Mouse (Mus musculus) lung, embryonic 16.5 days (tissue): Measurements from ENCODE around the gene Gm6358. TPM values are rescaled to one million over a fixed set of nuclear protein-coding genes. Genes with fewer than 3 reads are reported as not detected.
"Not testable (repeated sequence)": the region's sequence is repeated elsewhere in the genome, so short reads cannot be mapped to it uniquely, and the experiment has no call there.

ENCODE experiments used
- ATAC-seq: fragments of 200-750 bp; cut with Nextera tagmentation; 2 replicates; pipeline ENCODE4 v1.8.0; 2017; ENCODE audit warnings: low read depth, mild to moderate bottlenecking, moderate library complexity
- H3K27ac ChIP-seq: fragments of 300-500 bp; sonication (generic); 2 replicates; pipeline ENCODE4 v1.5.1; 2014; ENCODE audit warnings: mild to moderate bottlenecking, control low read depth, low read length
- H3K27me3 ChIP-seq: fragments of 300-500 bp; sonication (generic); 2 replicates; pipeline ENCODE4 v1.6.1; 2014; ENCODE audit warnings: low read depth, low read length, mixed read lengths; ENCODE audit not compliant: control insufficient read depth, insufficient read depth
- H3K36me3 ChIP-seq: fragments of 300-500 bp; sonication (generic); 2 replicates; pipeline ENCODE4 v1.6.1; 2014; ENCODE audit warnings: low read length; ENCODE audit not compliant: control insufficient read depth, insufficient read depth
- H3K4me1 ChIP-seq: fragments of 300-500 bp; sonication (generic); replicated peaks from 2 replicates; pipeline ENCODE4 v1.6.1; 2014; ENCODE audit warnings: low read length, mixed read lengths; ENCODE audit not compliant: control insufficient read depth, insufficient read depth
- H3K4me2 ChIP-seq: fragments of 300-500 bp; sonication (generic); 2 replicates; pipeline ENCODE4 v1.6.1; 2014; ENCODE audit warnings: low read depth, low read length, control low read depth
- H3K4me3 ChIP-seq: fragments of 300-500 bp; sonication (generic); 2 replicates; pipeline ENCODE4 v1.5.1; 2014; ENCODE audit warnings: mild to moderate bottlenecking, low read length, control low read depth
- H3K9ac ChIP-seq: fragments of 300-500 bp; sonication (generic); 2 replicates; pipeline ENCODE4 v1.6.1; 2014; ENCODE audit warnings: low read length, control low read depth
- H3K9me3 ChIP-seq: fragments of 300-500 bp; sonication (generic); 2 replicates; pipeline ENCODE4 v1.6.1; 2016; ENCODE audit warnings: low read length; ENCODE audit not compliant: control insufficient read depth
- WGBS: fragments of 180-500 bp; shearing (Covaris S2); extraction: QIAGEN DNeasy Blood & Tissue Kit; methylation state at CpG from one replicate; pipeline ENCODE4 v1.1.7; 2014; 5-methylcytosine and 5-hydroxymethylcytosine counted together
- polyA plus RNA-seq: library from polyadenylated mRNA; unstranded; fragments of >200 nt; fragmentation: Nextera tagmentation; extraction: Ambion mirVana; gene quantifications from 2 replicates; pipeline ENCODE4 v1.2.1, GENCODE M21; 2015

The Gm6358 gene
- polyA plus RNA-seq: not detected in 2 replicates

DNA sequence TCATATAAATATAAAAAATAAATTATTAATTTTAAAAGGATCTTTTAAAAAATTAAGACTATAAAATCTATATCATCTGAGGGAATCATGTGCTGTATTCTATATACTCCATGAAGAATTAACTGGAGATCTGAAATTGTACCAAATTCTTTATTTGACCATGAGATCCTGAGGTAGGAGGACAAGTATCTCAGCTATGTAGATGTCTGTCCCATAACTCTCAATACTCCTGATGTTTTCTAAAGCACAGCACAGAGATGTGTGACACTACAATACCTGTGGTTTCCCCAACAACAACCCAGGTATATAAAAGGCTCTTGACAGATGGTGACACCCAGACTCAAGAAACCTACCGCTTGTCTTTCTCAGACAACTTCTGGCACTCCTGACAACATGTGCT, at the start of gene Gm6358:
Gm6358 (plus strand) TSS at position 301 of the 400 bp plus-strand sequence.
- Histone ChIP-seq H3K4me3 (no peak within 1 kb of the TSS), H3K9ac (no peak within 1 kb of the TSS), H3K36me3 (no peaks in the 10 kb centered on the region), H3K4me1 (no peaks in the 10 kb centered on the region), H3K9me3 (no peaks in the 10 kb centered on the region), H3K27me3 (no peaks in the 10 kb centered on the region), H3K27ac (no peak within 1 kb of the TSS), H3K4me2 (no peak within 1 kb of the TSS)
- ATAC-seq: no peak
- WGBS: 93% methylated on average over 1 of the region's 1 CpGs

DNA sequence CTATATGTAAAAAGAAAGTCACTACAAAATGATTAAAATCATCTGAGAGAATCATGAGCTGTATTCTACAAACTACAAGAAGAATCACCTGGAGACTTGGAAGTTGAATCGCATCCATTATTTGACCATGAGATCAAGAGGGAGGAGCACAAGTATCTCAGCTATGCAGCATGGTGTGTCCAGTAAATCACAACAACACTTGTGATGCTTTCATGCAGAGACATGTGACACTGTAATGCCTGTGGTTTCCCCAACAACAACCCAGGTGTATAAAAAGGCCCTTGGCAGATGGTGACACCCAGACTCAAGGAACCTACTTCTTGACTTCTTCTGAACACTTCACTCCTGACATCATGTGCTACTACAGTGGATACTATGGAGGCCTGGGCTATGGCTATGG, 10.1 kb downstream of the Gm6358 start, which contains the start of gene Gm10061:
Gm10061 (plus strand) TSS at position 301 of the 400 bp plus-strand sequence.
- ATAC-seq: no peak

DNA sequence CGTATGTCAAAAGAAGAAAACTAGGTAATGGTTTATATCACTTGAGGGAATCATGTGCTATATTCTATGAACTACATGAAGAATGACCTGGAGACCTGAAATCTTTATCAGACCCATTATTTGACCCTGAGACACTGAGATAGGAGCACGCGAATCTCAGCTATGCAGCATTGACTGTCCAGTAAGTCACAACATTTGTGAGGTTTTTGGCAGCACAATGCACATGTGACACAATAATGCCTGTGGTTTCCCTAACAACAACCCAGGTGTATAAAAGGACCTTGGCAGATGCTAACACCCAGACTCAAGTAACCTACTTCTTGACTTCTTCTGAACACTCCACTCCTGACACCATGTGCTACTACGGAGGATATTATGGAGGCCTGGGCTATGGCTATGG, 17.0 kb downstream of the Gm6358 start, which contains the start of gene Gm9789:
Gm9789 (plus strand) TSS at position 301 of the 400 bp plus-strand sequence.
- H3K27ac ChIP-seq: no peak within 1 kb of the TSS
- no peak within 1 kb of the TSS for H3K4me2 ChIP-seq
- no peak within 1 kb of the TSS for H3K9ac ChIP-seq
- no peaks in the 10 kb centered on the region for H3K9me3 ChIP-seq
- WGBS: 73% methylated on average over 4 of the region's 4 CpGs
- no peaks in the 10 kb centered on the region for H3K36me3 ChIP-seq
- no peak within 1 kb of the TSS for H3K4me3 ChIP-seq
- H3K27me3 ChIP-seq: no peaks in the 10 kb centered on the region
- no peak for ATAC-seq
- no peaks in the 10 kb centered on the region for H3K4me1 ChIP-seq

More for the DNA sequence above, 10.1 kb downstream of the Gm6358 start, which contains the start of gene Gm10061:
- 97% methylated on average over 1 of the region's 1 CpGs for whole genome bisulfite sequencing
- no peaks in the 10 kb centered on the region for H3K9me3 ChIP-seq
- no peaks in the 10 kb centered on the region for H3K27me3 ChIP-seq
- H3K4me3 ChIP-seq: no peak within 1 kb of the TSS
- no peaks in the 10 kb centered on the region for H3K36me3 ChIP-seq
- no peak within 1 kb of the TSS for H3K27ac ChIP-seq
- H3K4me2 ChIP-seq: no peak within 1 kb of the TSS
- H3K9ac ChIP-seq: no peak within 1 kb of the TSS
- H3K4me1 ChIP-seq: no peaks in the 10 kb centered on the region

DNA sequence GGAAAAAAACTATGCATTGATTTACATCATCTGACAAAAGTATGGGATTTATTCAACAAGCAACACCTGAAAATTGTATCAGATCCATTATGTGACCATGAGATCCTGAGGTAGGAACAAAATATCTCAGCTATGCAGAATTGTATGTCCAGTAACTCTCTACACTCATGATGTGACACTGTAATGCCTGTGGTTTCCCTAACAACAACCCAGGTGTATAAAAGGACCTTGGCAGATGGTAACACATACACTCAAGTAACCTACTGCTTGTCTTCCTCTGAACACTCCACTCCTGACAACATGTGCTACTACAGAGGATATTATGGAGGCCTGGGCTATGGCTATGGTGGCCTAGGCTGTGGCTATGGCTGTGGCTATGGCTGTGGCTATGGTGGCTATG, 28.5 kb downstream of the Gm6358 start, which contains the start of gene Gm7735:
Gm7735 (plus strand) TSS at position 301 of the 400 bp plus-strand sequence.
- not testable (repeated sequence) for H3K9me3 ChIP-seq, H3K27ac ChIP-seq, H3K4me3 ChIP-seq, H3K27me3 ChIP-seq, H3K4me2 ChIP-seq, H3K4me1 ChIP-seq, H3K36me3 ChIP-seq, ATAC-seq, H3K9ac ChIP-seq

DNA sequence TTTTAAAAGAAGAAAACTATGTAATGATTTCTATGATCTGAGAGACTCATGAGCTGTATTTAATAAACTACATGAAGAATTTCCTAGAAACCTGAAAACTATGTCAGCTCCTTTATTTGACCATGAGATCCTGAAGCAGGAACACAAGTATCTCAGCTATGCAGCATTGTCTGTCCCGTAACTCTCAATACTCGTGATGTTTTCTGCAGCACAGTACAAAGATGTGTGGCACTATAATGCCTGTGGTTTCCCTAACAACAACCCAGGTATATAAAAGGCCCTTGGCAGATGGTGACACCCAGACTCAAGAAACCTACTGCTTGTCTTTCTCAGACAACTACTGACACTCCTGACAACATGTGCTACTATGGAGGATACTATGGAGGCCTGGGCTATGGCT, 33.8 kb downstream of the Gm6358 start, which contains the start of gene 1110057P08Rik:
1110057P08Rik (plus strand) TSS at position 301 of the 400 bp plus-strand sequence.
- WGBS: 67% methylated on average over 2 of the region's 2 CpGs
- Histone ChIP-seq H3K27ac (no peak within 1 kb of the TSS), H3K4me2 (no peak within 1 kb of the TSS), H3K36me3 (no peaks in the 10 kb centered on the region), H3K4me1 (no peaks in the 10 kb centered on the region), H3K9me3 (no peaks in the 10 kb centered on the region), H3K4me3 (no peak within 1 kb of the TSS), H3K9ac (no peak within 1 kb of the TSS), H3K27me3 (no peaks in the 10 kb centered on the region)
- ATAC-seq: no peak

DNA sequence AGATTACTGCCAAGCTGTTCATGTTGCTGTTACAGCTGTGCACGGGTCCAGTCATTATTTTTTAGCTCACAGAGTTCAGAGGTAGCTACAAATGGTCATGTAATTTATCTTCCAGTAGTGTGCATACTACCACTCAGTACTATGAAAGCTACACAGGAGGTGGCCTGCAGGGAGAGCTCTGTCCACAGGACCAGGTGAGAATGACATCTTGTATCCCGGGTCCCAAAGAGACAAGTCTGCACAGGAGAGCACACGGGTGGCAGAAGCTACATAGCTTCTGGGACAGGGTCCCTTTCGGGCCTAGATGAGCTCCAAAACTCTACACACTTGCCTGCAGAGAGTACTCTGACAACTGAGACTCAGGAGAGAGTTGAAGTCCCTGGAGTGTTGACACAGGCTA, 48.0 kb downstream of the Gm6358 start:
- Histone ChIP-seq H3K9ac (no peak overlapping the region), H3K4me2 (no peak overlapping the region), H3K4me3 (no peak overlapping the region), H3K36me3 (no peaks in the 10 kb centered on the region), H3K27ac (no peak overlapping the region), H3K4me1 (no peaks in the 10 kb centered on the region), H3K9me3 (no peaks in the 10 kb centered on the region), H3K27me3 (no peaks in the 10 kb centered on the region)
- WGBS: 67% methylated on average over 4 of the region's 4 CpGs
- ATAC-seq: no peak

Other genes starting within 250 kb of the Gm6358 start
- not detected in 2 replicates for gene Krtap19-5, start 244.4 kb upstream of the Gm6358 start, polyA plus RNA-seq
- not detected in 2 replicates for gene Krtap19-9b, start 208.6 kb upstream of the Gm6358 start, polyA plus RNA-seq
- not detected in 2 replicates for gene Krtap16-3, start 178.0 kb upstream of the Gm6358 start, polyA plus RNA-seq
- gene Krtap22-2, start 130.1 kb upstream of the Gm6358 start, polyA plus RNA-seq: not detected in 2 replicates
- not detected in 2 replicates for gene Gm10229, start 125.6 kb upstream of the Gm6358 start, polyA plus RNA-seq
- not detected in 2 replicates for gene Krtap6-1, start 109.2 kb upstream of the Gm6358 start, polyA plus RNA-seq
- gene Gm10228, start 99.4 kb upstream of the Gm6358 start, polyA plus RNA-seq: not detected in 2 replicates
- gene Krtap6-5, start 93.0 kb upstream of the Gm6358 start, polyA plus RNA-seq: not detected in 2 replicates
- gene 1110025L11Rik, start 76.8 kb upstream of the Gm6358 start, polyA plus RNA-seq: not detected in 2 replicates
- not detected in 2 replicates for gene Krtap6-3, start 56.8 kb upstream of the Gm6358 start, polyA plus RNA-seq
- gene Gm10061, start 10.2 kb downstream of the Gm6358 start, polyA plus RNA-seq: not detected in 2 replicates
- gene Gm9789, start 17.1 kb downstream of the Gm6358 start, polyA plus RNA-seq: not detected in 2 replicates
- gene Gm7735, start 28.6 kb downstream of the Gm6358 start, polyA plus RNA-seq: not detected in 2 replicates
- gene 1110057P08Rik, start 33.9 kb downstream of the Gm6358 start, polyA plus RNA-seq: not detected in 2 replicates
- gene Krtap20-2, start 65.0 kb downstream of the Gm6358 start, polyA plus RNA-seq: not detected in 2 replicates